ENCODE assay signal across 10 mouse cellular contexts in the genomic region with DNA sequence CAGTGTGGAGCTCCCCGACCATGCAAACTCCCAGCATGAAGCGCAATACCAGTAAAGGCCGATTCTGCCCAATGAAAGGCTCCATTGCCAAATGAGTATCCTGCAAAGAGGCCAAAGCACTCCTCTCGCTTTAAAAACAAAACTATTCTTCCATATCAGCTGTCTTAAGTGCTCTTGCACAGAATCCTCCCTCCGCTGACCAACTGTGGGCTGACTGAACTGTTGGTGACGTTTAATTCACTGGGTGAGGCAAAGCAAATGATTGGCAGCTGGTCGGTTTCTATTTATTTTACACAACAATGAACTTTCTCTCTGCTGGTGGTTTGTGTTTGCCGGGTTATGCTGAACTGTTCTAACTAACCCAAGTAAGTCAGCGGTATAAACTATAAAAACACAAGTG. TPM values are rescaled to one million over a fixed set of nuclear protein-coding genes. Genes with fewer than 3 reads are reported as not detected.
A peak's percentile ranks its signal among the peaks of the same experiment; 100 is the strongest.
DNase-seq lines count a peak whose midpoint lies in the region; ATAC-seq and TF ChIP-seq lines count a peak whose summit lies in the region.
"Had no signal": no experiment of that assay in that cellular context is flagged by ENCODE, and none has a peak within 500 bp of the region (broad histone marks: within the 10 kb centered on the region; RNA-seq: fewer than 3 reads in every experiment).

No protein-coding gene starts in this region.

- 50% methylated on average over 9 of the region's 9 CpGs for WGBS in embryonic facial prominence, embryonic 14.5 days
- 45% methylated on average over 9 of the region's 9 CpGs for WGBS in embryonic facial prominence, embryonic 10.5 days
- WGBS in lung, adult 2 months, result 28% methylated on average over 9 of the region's 9 CpGs

- H3K9ac ChIP-seq in embryonic facial prominence, embryonic 14.5 days (ENCODE audit: low read depth, low read length), result no peak overlapping the region

- TF ChIP-seq POLR2A in lung, adult 2 months (IDR thresholded peaks at IDR 0.05; ENCODE audit: borderline replicate concordance, extremely low read depth, low read depth, low read length), result no peak

- peak; percentile 17 for DNase-seq in embryonic facial prominence, embryonic 14.5 days (ENCODE audit: low spot score)
- DNase-seq in embryonic facial prominence, embryonic 10.5 days (ENCODE audit: low spot score), result no peak
- peak; percentile 22 for DNase-seq in lung, adult 2 months
- DNase-seq in lung, postnatal 25 days (ENCODE audit: low spot score), result no peak
- DNase-seq in heart, postnatal 10 days, result peak; percentile 31 to 39
- peak; percentile 71 for DNase-seq in lung, postnatal 36 days
- DNase-seq in layer of hippocampus, postnatal 25 days (ENCODE audit: extremely low spot score in 1 of 2, low spot score in 1 of 2), result no peak
- DNase-seq in kidney, postnatal 4 days, result no peak
- DNase-seq: cerebellum, postnatal 14 days had no signal

- intact Hi-C loops in heart, postnatal 10 days (cut with DNase I), result loop anchor here (5.0 kb wide), 1 partner anchor 224 kb away; no protein-coding TSS in a partner anchor

- no peak overlapping the region for H3K4me3 ChIP-seq in embryonic facial prominence, embryonic 14.5 days (ENCODE audit: low read depth, low read length)
- no peak overlapping the region for H3K4me3 ChIP-seq in embryonic facial prominence, embryonic 10.5 days
- no peak overlapping the region for H3K4me3 ChIP-seq in lung, adult 2 months (replicated peaks; ENCODE audit: extremely low read depth, low read depth, low read length)

- ATAC-seq in embryonic facial prominence, embryonic 14.5 days (ENCODE audit: low read depth), result no peak
- ATAC-seq: Patski had no signal

- H3K27me3 ChIP-seq in embryonic facial prominence, embryonic 14.5 days (replicated peaks; ENCODE audit: control insufficient read depth, insufficient read depth, low read length), result no peaks in the 10 kb centered on the region
- H3K27me3 ChIP-seq in embryonic facial prominence, embryonic 10.5 days (replicated peaks; ENCODE audit: low read depth, poor library complexity, severe bottlenecking), result no peaks in the 10 kb centered on the region
- H3K27me3 ChIP-seq: Patski had no signal

- no peak overlapping the region for H3K27ac ChIP-seq in embryonic facial prominence, embryonic 14.5 days (replicated peaks; ENCODE audit: low read depth, low read length)
- H3K27ac ChIP-seq in embryonic facial prominence, embryonic 10.5 days (replicated peaks), result no peak overlapping the region

- H3K4me1 ChIP-seq in embryonic facial prominence, embryonic 14.5 days (ENCODE audit: control insufficient read depth, insufficient read depth, low read length), result peaks cover 14% of the 10 kb centered on the region; the same call in 1 of the 2 replicates
- peaks cover 32% of the 10 kb centered on the region for H3K4me1 ChIP-seq in embryonic facial prominence, embryonic 10.5 days
- H3K4me1 ChIP-seq in lung, adult 2 months (ENCODE audit: control insufficient read depth, insufficient read depth, low read length), result peaks cover 11% of the 10 kb centered on the region

- H3K36me3 ChIP-seq in embryonic facial prominence, embryonic 14.5 days (ENCODE audit: control insufficient read depth, insufficient read depth, low read length), result no peaks in the 10 kb centered on the region
- H3K36me3 ChIP-seq in embryonic facial prominence, embryonic 10.5 days (replicated peaks), result no peaks in the 10 kb centered on the region; the same call in 1 of the 2 replicates

- H3K4me2 ChIP-seq in embryonic facial prominence, embryonic 14.5 days (ENCODE audit: low read depth, low read length), result no peak overlapping the region

- H3K9me3 ChIP-seq in embryonic facial prominence, embryonic 14.5 days (ENCODE audit: control insufficient read depth, low read length), result no peaks in the 10 kb centered on the region
- H3K9me3 ChIP-seq in embryonic facial prominence, embryonic 10.5 days, result no peaks in the 10 kb centered on the region

- no peak for TF ChIP-seq CTCF in lung, adult 2 months (IDR thresholded peaks at IDR 0.05; ENCODE audit: insufficient read depth, low read length)

RNA-seq across cellular contexts. Expression of a gene that starts 15.2 kb away (rescaled TPM):
- 27.6 and 29.0 TPM in 2 replicates for polyA plus RNA-seq in embryonic facial prominence, embryonic 14.5 days (2014; fragmentation: Nextera tagmentation; extraction: Ambion mirVana)
- 20.5 and 20.8 TPM in 2 replicates for polyA plus RNA-seq in embryonic facial prominence, embryonic 10.5 days (2016; fragmentation: Nextera tagmentation; extraction: Ambion mirVana)
- 23.9 and 31.4 TPM in 2 replicates for polyA plus RNA-seq in lung, adult 2 months (2012; rRNA removed)
- total RNA-seq in heart, postnatal 10 days (2021), result 10 to 100 TPM; 33.7 to 38.5 TPM
- total RNA-seq in layer of hippocampus, postnatal 25 days (2021), result 10 to 100 TPM; 46.3 to 47.5 TPM

Comparison
In these comparisons a context has a peak if more than half of its experiments do, and no peak if none do; other contexts are left out.
1. DNase-seq: peak in embryonic facial prominence, embryonic 14.5 days (single experiment), lung, adult 2 months (single experiment), heart, postnatal 10 days (2 of 2) and lung, postnatal 36 days (single experiment); none in embryonic facial prominence, embryonic 10.5 days (single experiment), lung, postnatal 25 days (single experiment), layer of hippocampus, postnatal 25 days (0 of 2) and kidney, postnatal 4 days (0 of 2).